Mouse (Mus musculus): ENCODE data around the gene Sik3.
A peak's percentile ranks its signal among the peaks of the same experiment; 100 is the strongest.

Gene Sik3

DNA sequence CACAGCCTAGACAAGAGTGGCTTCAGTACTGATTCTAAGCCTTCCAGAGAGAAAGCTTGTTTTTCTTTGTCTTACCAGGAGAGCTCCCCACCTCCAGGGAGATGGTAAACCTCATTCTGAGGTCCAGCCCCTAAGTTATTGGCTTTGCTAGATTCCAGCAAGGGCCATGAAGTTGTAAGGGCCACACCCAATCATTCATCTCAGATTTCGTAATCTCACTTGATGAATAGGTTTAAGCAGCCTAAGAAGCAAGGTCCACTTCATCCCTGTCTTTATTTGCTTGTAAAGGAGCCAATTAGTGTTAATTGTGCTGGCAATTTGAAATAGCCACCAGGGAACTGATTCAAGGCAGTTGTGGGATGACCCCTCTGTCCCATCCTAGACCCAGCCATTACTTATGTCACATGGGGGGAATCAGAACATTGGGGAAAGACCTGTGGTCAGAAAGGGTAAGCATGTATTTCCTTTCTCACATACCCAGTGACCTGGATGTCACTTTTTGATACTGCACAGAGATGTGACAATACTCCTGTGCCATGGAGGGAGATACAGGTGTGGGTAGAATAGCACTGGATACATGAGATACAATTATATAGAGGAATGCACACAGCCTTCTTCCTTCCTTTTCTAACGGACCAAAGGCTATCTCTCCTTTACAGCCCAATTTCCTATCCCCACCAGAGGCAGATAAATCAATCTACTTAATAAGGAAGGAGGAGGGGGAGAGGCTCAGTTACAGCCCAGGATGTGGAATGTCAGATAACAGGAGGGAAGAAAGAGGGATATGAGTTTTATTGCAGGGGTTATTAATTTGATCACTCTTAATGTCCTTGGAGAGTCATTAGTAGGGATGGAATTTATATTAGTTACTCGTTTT is 1.3 kb upstream of the Sik3 start:
- TF ChIP-seq GATA4 (IDR thresholded peaks at IDR 0.05; ENCODE audit: insufficient replicate concordance, low read length), result peak; percentile 65; the same call in 1 of the 2 replicates

DNA sequence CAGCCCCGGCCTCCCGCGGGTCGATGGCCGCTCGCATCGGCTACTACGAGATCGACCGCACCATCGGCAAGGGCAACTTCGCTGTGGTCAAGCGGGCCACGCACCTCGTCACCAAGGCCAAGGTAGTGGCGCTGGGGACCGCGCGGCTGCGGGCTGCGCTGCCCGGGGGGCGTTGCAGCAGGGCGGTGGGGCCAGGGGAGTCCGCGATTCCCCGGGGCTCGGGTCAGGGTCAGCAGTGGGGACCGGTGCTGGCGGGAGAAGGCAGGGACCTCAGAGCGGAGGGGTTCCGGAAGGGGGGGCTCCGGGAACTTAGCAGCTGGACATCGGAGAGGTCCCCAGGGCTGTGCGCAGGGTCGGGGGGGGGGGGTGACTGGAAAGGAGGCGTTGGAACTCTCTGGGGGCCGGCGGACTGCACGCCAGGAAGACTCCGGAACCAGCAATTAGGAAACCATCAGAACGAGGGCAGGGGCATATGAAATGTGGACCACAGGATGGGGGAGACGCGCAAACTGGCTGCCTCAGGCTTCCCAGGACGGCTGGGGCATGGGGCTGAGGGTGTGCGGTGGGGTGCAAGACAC is 478 bp downstream of the Sik3 start:
- no peak for TF ChIP-seq GATA4 (IDR thresholded peaks at IDR 0.05; ENCODE audit: insufficient replicate concordance, low read length)

DNA sequence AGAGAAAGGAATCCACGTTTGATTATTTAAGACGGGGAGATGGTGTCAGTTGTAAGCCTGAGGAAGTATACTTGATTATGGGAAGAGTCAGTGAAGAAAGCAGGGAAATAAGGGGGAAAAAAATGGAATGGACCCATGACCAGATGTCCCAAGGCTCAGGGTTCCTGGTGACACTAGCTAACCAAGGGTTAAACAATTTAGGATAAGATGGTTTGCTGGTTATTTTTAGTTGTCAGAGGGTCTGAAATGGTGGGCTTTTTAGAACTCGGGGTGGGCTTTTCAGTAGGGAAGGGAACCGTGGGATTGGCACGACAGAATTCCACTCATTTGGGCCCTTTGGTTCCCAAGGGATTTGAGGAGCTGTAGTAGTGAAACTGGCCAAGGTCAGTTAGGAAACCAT is 996 bp downstream of the Sik3 start:
- TF ChIP-seq GATA4 (IDR thresholded peaks at IDR 0.05; ENCODE audit: insufficient replicate concordance, low read length), result no peak

DNA sequence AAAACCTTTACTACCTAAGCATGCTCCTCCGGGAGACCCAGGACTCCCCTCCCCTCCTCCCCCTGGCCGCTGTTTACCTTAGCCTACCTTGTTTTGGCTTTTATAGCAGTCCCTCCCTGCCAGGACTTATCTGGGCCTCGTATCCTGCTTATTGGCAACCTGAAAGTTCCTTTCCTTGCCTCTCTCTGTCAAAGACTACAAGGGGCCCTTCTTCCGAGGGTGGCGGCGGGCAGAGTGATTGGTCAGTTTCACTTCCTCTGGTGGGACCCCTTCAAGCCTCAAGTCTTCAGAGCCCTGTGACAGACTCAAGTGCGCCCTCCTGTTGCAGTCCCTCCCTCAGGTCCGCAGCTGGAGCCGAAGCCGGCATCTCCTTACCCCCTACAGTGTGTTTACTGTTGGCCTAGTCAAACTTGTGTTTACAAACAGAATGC is 1.6 kb downstream of the Sik3 start:
- no peak for TF ChIP-seq GATA4 (IDR thresholded peaks at IDR 0.05; ENCODE audit: insufficient replicate concordance, low read length)

DNA sequence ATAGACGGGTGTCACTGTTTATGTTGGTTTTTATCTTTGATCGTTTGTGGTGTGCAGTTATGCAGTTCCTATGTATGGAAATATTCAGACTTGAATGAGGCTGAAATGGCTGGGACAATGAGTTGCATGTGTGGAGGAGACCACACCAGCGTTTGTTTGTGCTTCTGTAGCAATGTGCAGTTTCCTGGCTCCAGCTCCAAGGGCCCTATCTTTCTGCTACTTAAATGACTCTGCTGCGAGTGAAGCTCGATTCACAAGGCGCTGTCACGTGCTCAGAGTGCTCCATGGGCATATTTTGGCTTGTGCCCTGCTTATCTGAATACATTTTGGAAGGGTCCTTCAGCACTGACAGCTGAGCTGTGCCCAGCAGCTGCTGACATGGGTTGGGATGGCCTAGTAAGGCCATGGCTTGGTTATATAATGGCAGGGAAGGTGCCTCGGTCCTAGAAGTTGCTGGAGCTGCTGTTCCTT is 2.5 kb downstream of the Sik3 start:
- peak; percentile 10; the same call in 1 of the 2 replicates for TF ChIP-seq GATA4 (IDR thresholded peaks at IDR 0.05; ENCODE audit: insufficient replicate concordance, low read length)

DNA sequence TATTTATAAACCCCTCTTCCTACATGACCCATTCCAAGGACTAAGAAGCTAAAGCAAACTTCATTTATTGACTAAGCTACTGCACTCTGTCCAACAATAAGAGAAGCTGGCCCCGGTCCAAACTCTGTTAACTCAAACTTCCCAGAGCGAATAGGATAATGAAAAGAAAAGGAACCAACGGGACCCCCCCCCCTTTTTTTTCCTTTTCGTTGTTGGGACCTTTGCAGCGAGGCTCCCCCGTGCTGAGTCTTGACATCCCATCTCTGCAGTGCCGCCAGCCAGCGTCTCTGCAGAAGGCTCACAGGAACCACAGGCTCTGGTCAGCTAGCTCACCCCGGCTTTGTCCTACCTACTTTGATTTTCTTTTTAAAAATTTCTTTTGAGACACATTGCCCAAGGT is 3.2 kb downstream of the Sik3 start:
- no peak for TF ChIP-seq GATA4 (IDR thresholded peaks at IDR 0.05; ENCODE audit: insufficient replicate concordance, low read length)

DNA sequence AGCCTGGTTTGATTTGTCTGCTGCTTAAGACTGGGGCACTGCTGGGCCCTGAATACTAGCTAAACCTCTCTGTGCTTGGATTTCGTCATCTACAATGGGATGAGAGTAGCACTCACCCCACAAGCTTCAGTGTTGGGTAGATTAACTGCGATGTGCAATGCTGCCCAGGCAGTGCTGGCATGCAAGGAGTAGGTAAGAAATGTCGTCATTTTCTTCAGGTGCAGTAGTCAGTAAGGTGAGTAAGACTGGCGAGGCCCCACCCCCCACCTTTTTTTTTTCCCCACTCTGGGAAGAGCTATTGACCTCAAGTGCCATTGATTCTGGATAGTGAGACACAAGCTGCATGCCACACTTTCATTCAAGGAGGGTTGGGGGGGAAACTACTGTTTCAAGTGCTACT is 3.8 kb downstream of the Sik3 start:
- TF ChIP-seq GATA4 (IDR thresholded peaks at IDR 0.05; ENCODE audit: insufficient replicate concordance, low read length), result no peak

DNA sequence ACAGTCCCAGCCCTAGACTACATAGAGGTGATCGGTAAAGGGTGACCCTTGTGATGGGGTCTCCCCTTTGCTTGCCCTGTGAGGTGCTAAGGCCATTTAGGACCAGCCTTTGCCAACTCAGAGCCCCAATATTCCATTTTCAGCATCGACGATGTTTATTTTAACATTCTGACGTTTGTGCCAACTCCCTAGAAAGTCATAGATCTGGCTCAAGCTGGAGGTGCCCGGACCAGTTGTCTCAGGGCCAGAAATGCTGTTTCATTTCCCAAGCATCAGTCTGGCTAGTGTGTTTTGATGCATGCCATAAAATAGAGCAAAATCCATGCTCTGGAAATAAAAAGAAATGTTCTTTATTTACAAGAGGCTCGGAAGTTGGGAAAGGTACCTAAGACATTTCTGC is 5.7 kb downstream of the Sik3 start:
- TF ChIP-seq GATA4 (IDR thresholded peaks at IDR 0.05; ENCODE audit: insufficient replicate concordance, low read length), result no peak

DNA sequence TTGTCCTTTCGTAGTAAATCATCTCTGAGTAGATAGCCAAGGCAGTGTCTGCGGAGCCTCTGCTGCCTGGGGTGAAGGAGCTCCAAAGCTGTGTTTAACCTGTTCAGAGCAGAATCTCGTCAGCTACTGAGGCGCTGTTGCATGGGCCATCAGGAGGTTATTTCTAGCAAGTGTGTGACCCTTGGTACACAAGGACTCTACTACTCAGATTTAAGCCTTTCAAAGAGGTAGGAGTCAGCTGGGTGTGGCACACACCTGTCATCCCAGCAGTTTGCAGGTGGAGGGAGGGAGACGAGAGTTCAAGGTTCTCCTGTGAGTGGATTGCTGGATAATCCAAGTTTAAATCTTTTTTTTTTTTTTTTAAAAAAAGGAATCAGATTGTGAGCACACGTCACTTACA is 7.4 kb downstream of the Sik3 start:
- no peak for TF ChIP-seq GATA4 (IDR thresholded peaks at IDR 0.05; ENCODE audit: insufficient replicate concordance, low read length)

DNA sequence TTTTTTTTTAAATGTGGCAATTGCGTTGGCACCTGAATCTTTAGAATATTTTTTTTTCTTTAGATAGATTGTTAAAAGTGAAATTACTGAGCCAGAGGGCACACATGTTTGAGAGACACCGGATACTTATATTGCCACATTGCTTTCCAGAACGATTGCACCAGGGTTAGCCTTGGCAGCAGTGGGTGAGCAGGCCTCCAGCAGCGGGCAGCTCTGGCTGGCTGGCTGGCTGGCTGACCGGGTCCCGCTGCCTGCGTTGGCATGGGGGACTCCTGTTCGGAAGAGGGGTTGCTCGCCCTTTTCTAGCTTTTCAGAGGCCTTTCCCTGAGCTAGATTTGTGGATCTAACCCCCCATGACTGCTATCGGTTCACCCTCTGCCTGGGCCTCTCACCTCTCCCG is 11.0 kb downstream of the Sik3 start:
- no peak for TF ChIP-seq GATA4 (IDR thresholded peaks at IDR 0.05; ENCODE audit: insufficient replicate concordance, low read length)

DNA sequence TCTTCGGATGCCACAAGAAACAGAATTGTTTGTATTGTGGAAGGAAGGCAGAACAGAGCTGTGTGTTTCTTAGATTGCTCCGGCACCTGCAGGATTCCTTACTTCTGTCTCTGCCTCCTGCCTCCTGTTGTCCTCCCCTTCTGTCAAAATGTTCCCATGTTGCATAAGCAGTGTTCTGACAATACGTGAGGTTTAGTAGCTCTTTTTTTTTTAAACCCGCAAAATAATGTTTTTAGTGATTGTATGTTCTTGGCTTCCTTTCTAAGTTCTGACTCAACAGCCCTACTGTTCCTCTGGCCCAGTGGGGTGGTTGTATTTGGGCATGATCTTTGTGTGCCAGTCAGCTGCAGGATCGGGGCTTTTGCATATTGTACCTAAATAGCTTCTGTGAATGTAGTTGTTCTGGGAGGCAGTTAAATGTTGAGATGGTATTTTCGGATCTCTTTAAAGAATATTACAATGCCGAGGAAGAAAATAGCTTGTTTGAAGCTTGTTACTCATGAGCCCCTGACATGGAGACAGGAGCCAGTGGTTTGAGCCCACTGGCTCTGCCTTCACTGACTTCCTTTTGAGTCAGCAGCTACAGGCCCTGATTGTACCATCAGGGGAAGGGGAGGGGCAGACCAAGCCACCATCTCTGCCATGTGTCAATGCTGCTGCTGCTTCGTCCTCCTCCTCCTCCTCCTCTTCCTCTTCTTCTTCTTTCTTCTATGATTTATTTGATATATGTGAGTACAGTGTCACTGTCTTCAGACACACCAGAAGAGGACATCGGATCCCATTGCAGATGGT is 13.6 kb downstream of the Sik3 start:
- TF ChIP-seq GATA4 (IDR thresholded peaks at IDR 0.05; ENCODE audit: insufficient replicate concordance, low read length), result no peak

DNA sequence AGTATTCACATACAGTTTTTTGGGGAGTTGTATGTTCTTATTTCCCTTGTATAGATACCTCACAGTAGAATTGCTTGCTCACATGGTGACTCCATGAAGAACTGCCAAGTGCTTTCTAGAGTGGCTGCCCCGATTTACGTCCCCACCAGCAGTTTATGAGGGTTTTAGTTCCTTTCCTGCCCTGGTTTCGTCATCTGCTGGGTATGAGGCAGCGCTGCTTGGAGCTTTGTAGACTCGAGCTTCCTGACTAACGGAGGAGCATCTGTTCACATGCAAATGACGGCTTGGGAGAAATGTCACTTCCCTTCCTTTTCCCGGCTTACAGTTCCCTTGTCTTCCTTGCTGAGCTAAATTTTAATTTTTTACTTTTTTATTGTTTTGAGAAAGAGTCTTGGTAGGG is 15.4 kb downstream of the Sik3 start:
- TF ChIP-seq GATA4 (IDR thresholded peaks at IDR 0.05; ENCODE audit: insufficient replicate concordance, low read length), result no peak

DNA sequence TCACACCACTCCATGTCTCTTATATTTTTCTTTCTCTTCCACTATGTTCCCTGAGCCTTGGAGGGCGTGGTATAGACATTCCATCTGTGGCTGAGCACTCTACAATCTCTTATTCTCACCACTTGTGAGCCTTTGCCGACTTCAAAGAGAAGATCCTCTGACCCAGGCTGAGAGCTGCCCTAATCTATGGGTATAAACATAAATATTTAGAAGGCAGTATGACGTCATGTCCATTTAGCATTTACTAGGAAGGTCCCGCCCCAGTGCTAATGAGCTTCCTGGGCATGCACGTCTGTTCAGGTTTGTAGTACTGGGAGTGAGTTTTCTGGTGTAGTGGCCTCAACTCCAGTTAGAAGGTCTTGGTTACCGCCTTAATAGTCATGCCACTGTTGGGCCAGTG is 16.9 kb downstream of the Sik3 start:
- TF ChIP-seq GATA4 (IDR thresholded peaks at IDR 0.05; ENCODE audit: insufficient replicate concordance, low read length), result no peak

DNA sequence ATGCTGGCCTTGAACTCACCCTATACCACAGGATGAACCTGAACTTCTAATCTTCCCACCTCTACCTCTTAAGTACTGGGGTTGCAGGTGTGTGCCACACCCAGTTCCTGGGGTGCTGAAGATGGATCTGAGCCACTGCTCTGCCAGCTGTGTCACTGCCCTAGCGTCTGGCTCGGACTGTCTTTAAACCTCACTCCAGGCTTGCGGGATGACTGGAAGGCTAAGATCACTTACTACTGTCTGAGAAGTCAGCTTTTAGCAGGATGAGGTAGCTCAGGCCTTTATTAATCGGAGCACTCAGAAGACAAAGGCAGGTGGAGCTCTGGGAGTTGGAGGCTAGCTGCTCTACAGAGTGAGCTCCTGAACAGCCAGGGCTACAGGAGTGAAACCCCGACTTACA is 17.6 kb downstream of the Sik3 start:
- TF ChIP-seq GATA4 (IDR thresholded peaks at IDR 0.05; ENCODE audit: insufficient replicate concordance, low read length), result no peak

DNA sequence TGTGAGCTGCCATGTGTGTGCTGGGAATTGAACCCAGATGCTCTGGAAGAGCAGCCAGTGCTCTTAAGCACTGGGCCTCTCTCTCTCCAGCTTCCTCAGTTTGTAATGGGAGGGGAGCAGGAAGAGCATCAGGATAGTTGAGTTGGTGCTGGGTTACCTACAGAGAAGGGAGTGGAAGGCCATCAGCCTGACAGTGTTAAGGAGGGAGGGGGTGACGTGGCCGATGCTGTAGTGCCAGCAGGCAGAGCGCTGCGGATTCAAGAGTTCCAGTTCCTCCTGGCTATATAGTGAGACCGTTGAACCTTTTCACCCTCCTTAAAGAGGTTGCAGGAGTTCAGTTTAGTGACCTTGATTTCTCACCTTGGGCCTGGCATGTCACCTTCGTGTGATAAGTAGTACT is 18.3 kb downstream of the Sik3 start:
- no peak for TF ChIP-seq GATA4 (IDR thresholded peaks at IDR 0.05; ENCODE audit: insufficient replicate concordance, low read length)

DNA sequence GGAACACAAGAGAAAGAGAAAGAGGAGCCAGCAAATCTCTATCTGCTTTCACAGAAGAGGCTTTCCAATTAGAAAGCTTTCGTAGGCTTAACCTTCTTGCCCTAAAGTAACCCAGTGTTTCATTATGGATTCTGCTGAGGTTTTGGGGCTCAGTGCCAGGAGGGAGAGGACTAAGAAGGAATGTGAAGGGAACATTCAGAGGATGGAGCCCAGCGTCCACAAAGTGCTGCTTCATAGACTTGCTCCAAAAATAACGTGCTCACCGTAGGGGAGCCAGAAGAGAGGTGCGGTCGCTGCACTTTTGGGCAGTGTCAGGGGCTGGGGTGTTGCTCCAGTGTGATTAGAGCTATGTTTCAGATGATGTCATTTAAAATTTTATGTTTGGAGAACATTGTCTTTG is 19.6 kb downstream of the Sik3 start:
- no peak for TF ChIP-seq GATA4 (IDR thresholded peaks at IDR 0.05; ENCODE audit: insufficient replicate concordance, low read length)

Measured in liver, adult (tissue).